Mouse (Mus musculus): ENCODE data around the gene Bace2. TPM values are rescaled to one million over a fixed set of nuclear protein-coding genes. Genes with fewer than 3 reads are reported as not detected.
A peak's percentile ranks its signal among the peaks of the same experiment; 100 is the strongest.

The Bace2 gene
- polyA plus RNA-seq, 1 experiment from 2014 or later = 8.7 TPM

DNA sequence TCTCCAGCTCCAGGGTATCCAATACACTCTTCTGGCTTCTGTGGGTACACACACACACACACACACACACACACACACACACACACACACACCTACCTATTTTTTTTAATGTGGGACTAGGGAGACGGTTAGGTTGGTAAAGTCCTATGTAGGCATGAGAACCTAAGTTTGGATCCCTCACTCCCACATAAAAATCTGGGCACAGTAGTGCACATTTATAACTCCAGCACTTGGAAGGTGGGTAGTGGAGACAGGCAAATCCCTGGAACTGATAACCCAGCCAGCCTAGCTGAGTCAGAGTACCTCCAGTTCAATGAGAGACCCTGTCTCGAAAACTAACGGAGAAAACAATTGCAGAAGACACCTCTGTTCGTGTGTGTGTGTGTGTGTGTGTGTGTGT lies 39.9 kb downstream of the Bace2 start:
- peaks cover 9% of the 10 kb centered on the region; the same call in 1 of the 2 replicates for H3K4me1 ChIP-seq (replicated peaks; ENCODE audit: control insufficient read depth, insufficient read depth, low read length)
- WGBS = 95% methylated on average over 4 of the region's 4 CpGs
- ATAC-seq (ENCODE audit: low FRiP score) (no peak), DNase-seq (ENCODE audit: low spot score) (no peak)
- H3K9ac ChIP-seq = no peak overlapping the region
- no peak overlapping the region for H3K27ac ChIP-seq
- H3K4me3 ChIP-seq (replicated peaks; ENCODE audit: low read length) = no peak overlapping the region
- H3K9me3 ChIP-seq (ENCODE audit: control insufficient read depth, low read length) = no peaks in the 10 kb centered on the region
- no peak overlapping the region for H3K4me2 ChIP-seq (replicated peaks)
- no peaks in the 10 kb centered on the region for H3K27me3 ChIP-seq (ENCODE audit: control insufficient read depth, insufficient read depth, low read length)
- no peaks in the 10 kb centered on the region for H3K36me3 ChIP-seq (replicated peaks; ENCODE audit: control insufficient read depth, insufficient read depth)

DNA sequence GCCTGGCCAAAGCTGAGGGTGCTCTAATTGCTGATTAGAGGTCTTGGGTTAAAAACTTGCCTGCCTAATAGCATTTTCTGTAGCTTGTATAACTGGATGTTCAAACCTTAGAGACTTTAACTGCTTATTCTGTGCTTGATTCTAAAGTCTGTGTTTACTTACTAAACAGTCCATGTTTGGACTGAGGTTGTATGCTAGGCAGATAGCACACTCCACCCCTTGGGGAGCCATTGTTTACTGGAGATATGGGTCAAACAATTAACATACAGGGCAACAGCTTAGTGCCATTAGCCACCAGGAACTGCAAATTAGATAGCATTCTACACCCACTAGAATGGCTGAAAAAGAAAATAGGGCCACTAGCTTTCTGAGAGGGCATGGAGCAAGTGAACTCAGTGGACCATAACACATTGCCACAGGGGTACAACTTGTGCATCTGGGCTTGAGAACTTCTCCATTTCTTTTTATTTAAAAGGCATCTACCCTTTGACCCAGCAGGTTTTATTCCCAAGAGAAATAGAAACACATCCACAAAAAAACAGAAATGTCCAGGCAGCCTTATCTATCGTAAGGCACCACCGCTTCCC lies 41.5 kb downstream of the Bace2 start:
- H3K4me2 ChIP-seq (replicated peaks) = no peak overlapping the region
- 81% methylated on average over 2 of the region's 2 CpGs for WGBS
- DNase-seq (ENCODE audit: low spot score) = no peak
- no peaks in the 10 kb centered on the region for H3K36me3 ChIP-seq (replicated peaks; ENCODE audit: control insufficient read depth, insufficient read depth)
- no peak overlapping the region for H3K4me3 ChIP-seq (replicated peaks; ENCODE audit: low read length)
- H3K27ac ChIP-seq = no peak overlapping the region
- ATAC-seq (ENCODE audit: low FRiP score) = no peak
- H3K9ac ChIP-seq = no peak overlapping the region
- H3K9me3 ChIP-seq (ENCODE audit: control insufficient read depth, low read length) = no peaks in the 10 kb centered on the region
- no peaks in the 10 kb centered on the region for H3K4me1 ChIP-seq (replicated peaks; ENCODE audit: control insufficient read depth, insufficient read depth, low read length)
- H3K27me3 ChIP-seq (ENCODE audit: control insufficient read depth, insufficient read depth, low read length) = no peaks in the 10 kb centered on the region

DNA sequence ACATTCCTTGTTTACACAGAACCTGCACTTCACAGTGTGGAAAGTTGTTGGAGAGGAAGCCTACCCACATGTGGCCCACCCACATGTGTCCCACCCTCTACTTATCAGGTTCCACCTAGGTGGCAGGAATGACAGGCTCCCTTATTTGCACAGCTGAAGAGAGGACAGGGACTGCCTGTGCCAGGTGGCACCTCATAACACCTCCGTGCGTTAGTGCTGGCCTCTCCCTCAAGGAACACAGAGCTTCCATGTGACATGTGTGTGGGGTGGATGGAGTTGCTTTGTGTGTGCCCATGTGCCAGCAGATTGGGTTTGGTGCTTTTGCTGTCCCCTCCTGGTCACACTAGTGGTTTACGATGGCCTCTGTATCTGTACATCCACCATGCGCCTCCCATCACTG lies 43.4 kb downstream of the Bace2 start:
- H3K4me1 ChIP-seq (replicated peaks; ENCODE audit: control insufficient read depth, insufficient read depth, low read length) = no peaks in the 10 kb centered on the region
- no peak overlapping the region for H3K27ac ChIP-seq
- H3K27me3 ChIP-seq (ENCODE audit: control insufficient read depth, insufficient read depth, low read length) = no peaks in the 10 kb centered on the region
- H3K4me2 ChIP-seq (replicated peaks) = no peak overlapping the region
- no peaks in the 10 kb centered on the region for H3K36me3 ChIP-seq (replicated peaks; ENCODE audit: control insufficient read depth, insufficient read depth)
- H3K9me3 ChIP-seq (ENCODE audit: control insufficient read depth, low read length) = no peaks in the 10 kb centered on the region
- ATAC-seq (ENCODE audit: low FRiP score) (no peak), DNase-seq (ENCODE audit: low spot score) (no peak)
- H3K9ac ChIP-seq = no peak overlapping the region
- H3K4me3 ChIP-seq (replicated peaks; ENCODE audit: low read length) = no peak overlapping the region
- WGBS = 93% methylated on average over 4 of the region's 4 CpGs

DNA sequence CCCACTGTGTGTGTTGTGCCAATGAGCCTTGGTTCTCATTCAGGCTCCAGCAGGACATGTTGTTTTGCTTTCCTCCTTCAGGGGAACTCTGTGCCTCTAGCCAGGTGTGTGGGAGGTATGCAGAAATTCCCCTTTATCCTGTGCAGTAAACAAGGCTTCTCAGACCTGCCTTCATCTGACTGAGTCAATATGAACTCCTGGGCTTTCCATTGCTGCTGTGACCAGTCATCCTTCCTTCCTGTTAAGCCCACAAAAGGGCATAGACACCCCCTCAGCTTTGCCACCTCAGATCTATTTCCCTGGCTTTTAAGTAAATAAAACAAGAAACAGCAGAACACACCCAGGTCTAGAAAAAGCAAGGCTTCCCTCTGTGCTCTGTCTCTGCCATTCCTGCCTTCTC lies 45.2 kb downstream of the Bace2 start:
- Histone ChIP-seq H3K36me3 (replicated peaks; ENCODE audit: control insufficient read depth, insufficient read depth) (no peaks in the 10 kb centered on the region), H3K9ac (no peak overlapping the region), H3K9me3 (ENCODE audit: control insufficient read depth, low read length) (no peaks in the 10 kb centered on the region), H3K4me1 (replicated peaks; ENCODE audit: control insufficient read depth, insufficient read depth, low read length) (no peaks in the 10 kb centered on the region), H3K27ac (no peak overlapping the region), H3K27me3 (ENCODE audit: control insufficient read depth, insufficient read depth, low read length) (no peaks in the 10 kb centered on the region), H3K4me2 (replicated peaks) (no peak overlapping the region), H3K4me3 (replicated peaks; ENCODE audit: low read length) (no peak overlapping the region)
- no peak for ATAC-seq (ENCODE audit: low FRiP score)
- no peak for DNase-seq (ENCODE audit: low spot score)

DNA sequence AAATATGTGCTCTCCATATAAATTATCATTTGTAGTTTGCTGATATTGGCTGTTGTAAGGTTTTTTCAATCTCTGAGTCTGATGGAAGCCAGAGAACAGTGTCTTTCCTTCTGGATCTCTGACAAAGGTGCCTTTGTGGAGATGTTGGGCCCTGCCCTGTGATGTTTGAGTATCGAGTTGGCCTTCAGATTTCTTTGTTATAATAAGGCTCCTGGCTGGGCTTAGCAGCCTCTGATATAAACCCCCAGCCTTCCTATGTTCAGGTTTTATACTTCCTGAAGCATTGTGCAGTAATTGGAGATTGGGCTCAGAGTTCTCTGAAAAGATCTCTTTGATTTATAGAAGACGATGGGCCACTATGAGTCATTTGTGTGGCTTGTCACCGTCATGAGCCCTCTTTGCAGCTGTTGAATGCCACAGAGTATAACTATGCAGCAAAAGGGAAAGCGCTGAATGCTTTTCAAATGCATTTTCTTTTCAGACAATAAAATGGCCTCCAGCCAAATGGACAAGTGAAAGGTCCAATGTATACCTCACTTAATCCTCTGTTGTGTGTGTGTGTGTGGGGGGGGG lies 45.8 kb downstream of the Bace2 start:
- Histone ChIP-seq H3K36me3 (replicated peaks; ENCODE audit: control insufficient read depth, insufficient read depth) (no peaks in the 10 kb centered on the region), H3K27me3 (ENCODE audit: control insufficient read depth, insufficient read depth, low read length) (no peaks in the 10 kb centered on the region), H3K4me1 (replicated peaks; ENCODE audit: control insufficient read depth, insufficient read depth, low read length) (no peaks in the 10 kb centered on the region), H3K27ac (no peak overlapping the region), H3K9ac (no peak overlapping the region), H3K9me3 (ENCODE audit: control insufficient read depth, low read length) (no peaks in the 10 kb centered on the region), H3K4me3 (replicated peaks; ENCODE audit: low read length) (no peak overlapping the region), H3K4me2 (replicated peaks) (no peak overlapping the region)
- ATAC-seq (ENCODE audit: low FRiP score) = no peak
- 59% methylated on average over 4 of the region's 4 CpGs for WGBS
- DNase-seq (ENCODE audit: low spot score) = no peak

DNA sequence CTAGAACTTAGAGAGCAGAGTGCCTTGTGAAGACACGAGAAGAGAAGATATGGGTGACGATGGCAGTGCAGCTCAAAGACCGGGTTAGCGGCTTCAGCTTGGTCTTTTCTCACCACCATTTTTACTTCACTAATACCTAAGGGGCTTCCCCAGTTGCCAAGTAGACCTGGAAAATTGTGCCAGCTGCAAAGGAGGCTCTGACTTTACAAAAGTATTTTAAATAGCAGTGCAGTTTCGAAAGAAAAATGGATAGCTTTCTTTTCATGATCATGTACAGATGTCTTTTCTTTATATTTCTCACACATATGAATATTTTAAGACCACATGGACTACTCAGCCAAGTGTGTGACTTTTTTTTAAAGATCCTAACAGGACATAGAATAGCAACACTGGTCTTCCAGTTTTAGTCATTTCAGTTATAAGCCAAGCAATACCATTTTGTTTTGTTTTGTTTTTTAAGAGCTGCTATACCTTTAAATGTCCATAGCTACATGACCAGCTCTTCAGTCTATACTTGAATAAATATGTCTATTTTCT lies 49.0 kb downstream of the Bace2 start:
- Histone ChIP-seq H3K9ac (no peak overlapping the region), H3K4me1 (replicated peaks; ENCODE audit: control insufficient read depth, insufficient read depth, low read length) (no peaks in the 10 kb centered on the region), H3K9me3 (ENCODE audit: control insufficient read depth, low read length) (no peaks in the 10 kb centered on the region), H3K27me3 (ENCODE audit: control insufficient read depth, insufficient read depth, low read length) (no peaks in the 10 kb centered on the region), H3K4me3 (replicated peaks; ENCODE audit: low read length) (no peak overlapping the region), H3K4me2 (replicated peaks) (no peak overlapping the region), H3K36me3 (replicated peaks; ENCODE audit: control insufficient read depth, insufficient read depth) (no peaks in the 10 kb centered on the region), H3K27ac (no peak overlapping the region)
- no peak for DNase-seq (ENCODE audit: low spot score)
- WGBS = 96% methylated on average over 5 of the region's 5 CpGs
- ATAC-seq (ENCODE audit: low FRiP score) = no peak

DNA sequence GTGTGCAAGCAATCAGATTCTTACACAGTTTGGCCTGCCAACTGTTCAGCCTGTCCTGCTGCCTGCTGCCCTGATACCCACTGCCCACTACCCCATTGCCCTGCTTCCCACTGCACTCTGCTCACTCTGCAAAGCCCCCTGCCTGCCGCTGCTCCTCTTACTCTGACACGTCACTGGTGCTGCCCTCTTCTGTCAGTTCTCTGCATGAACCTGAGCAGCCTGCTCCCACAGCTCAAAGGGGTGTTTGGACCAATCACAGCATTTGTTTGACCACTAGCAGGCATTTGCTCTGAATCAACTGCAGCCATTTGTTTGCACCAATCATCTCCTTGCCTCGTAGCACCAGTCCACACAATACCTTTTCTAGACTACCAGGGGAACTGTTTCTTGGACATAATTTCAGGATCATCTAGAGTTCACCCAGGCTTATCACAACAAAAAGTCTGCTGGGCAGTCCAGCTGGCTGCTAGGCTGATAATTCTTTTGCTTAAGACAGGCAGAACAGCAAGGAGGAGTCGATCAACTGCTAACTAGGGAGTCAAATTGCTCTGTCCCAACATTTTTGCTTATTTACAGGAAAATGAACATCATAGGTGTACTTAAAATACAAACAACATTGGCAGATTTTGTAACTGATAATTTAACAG lies 61.5 kb downstream of the Bace2 start:
- Histone ChIP-seq H3K9ac (no peak overlapping the region), H3K4me2 (replicated peaks) (no peak overlapping the region), H3K27me3 (ENCODE audit: control insufficient read depth, insufficient read depth, low read length) (no peaks in the 10 kb centered on the region), H3K9me3 (ENCODE audit: control insufficient read depth, low read length) (no peaks in the 10 kb centered on the region), H3K36me3 (replicated peaks; ENCODE audit: control insufficient read depth, insufficient read depth) (no peaks in the 10 kb centered on the region), H3K4me1 (replicated peaks; ENCODE audit: control insufficient read depth, insufficient read depth, low read length) (no peaks in the 10 kb centered on the region), H3K4me3 (replicated peaks; ENCODE audit: low read length) (no peak overlapping the region), H3K27ac (no peak overlapping the region)
- DNase-seq (ENCODE audit: low spot score) (peak; percentile 44), ATAC-seq (ENCODE audit: low FRiP score) (peak; percentile 75; the same call in 1 of the 2 replicates)
- 19% methylated on average over 4 of the region's 4 CpGs for WGBS

DNA sequence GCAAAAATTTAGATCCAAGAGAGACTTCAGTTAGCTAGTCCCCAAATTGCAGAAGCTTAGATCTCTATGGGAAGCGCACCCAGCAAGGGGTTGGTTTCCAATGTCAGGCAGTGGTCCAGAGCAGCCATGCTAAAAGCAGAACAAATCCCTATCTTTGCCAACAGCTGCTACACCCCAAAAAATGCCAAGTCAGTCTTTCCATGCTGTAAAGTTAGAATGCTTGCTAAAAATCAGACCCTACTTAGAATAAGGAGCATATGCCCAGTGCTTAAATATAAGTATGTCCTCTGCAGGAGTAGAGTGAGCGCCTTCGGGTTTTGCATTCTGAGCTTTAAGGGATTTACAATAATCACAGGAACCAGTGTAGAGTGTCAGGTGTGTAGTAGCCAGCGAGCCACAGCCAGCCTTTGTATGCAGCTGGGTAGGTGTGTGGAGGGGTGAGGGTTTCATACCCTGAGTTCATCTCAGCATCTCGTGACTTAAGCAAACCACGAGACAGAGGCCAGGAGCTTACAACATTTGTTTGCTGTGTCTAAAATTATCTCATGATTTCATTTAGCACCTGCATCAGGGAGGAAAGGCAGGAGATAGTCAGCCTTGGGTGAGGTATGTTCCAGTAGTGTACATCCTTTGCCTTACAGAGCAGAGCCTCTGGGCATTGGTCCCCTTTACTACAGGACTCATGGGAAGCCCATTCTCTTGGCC lies 62.4 kb downstream of the Bace2 start:
- no peak for ATAC-seq (ENCODE audit: low FRiP score)
- no peaks in the 10 kb centered on the region for H3K4me1 ChIP-seq (replicated peaks; ENCODE audit: control insufficient read depth, insufficient read depth, low read length)
- no peaks in the 10 kb centered on the region for H3K27me3 ChIP-seq (ENCODE audit: control insufficient read depth, insufficient read depth, low read length)
- 91% methylated on average over 6 of the region's 6 CpGs for WGBS
- DNase-seq (ENCODE audit: low spot score) = no peak
- no peak overlapping the region for H3K9ac ChIP-seq
- H3K36me3 ChIP-seq (replicated peaks; ENCODE audit: control insufficient read depth, insufficient read depth) = no peaks in the 10 kb centered on the region
- H3K4me2 ChIP-seq (replicated peaks) = no peak overlapping the region
- H3K4me3 ChIP-seq (replicated peaks; ENCODE audit: low read length) = no peak overlapping the region
- H3K27ac ChIP-seq = no peak overlapping the region
- H3K9me3 ChIP-seq (ENCODE audit: control insufficient read depth, low read length) = no peaks in the 10 kb centered on the region

DNA sequence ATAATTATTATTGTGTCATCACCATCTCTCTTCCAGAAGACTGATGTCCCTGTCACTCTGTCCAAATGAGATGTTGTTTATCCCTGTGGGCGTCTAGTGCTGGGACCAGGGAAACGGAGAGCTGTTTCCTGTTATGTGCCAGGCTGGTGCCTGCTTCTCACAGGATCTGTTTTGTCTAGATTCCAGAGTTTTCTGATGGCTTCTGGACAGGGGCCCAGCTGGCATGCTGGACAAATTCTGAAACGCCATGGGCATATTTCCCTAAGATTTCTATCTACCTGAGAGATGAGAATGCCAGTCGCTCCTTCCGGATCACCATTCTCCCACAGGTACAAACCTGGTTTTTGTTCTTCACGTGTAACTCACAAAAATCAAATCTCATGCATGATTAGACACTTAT lies 65.1 kb downstream of the Bace2 start:
- Histone ChIP-seq H3K4me3 (replicated peaks; ENCODE audit: low read length) (no peak overlapping the region), H3K9me3 (ENCODE audit: control insufficient read depth, low read length) (no peaks in the 10 kb centered on the region), H3K36me3 (replicated peaks; ENCODE audit: control insufficient read depth, insufficient read depth) (no peaks in the 10 kb centered on the region), H3K27me3 (ENCODE audit: control insufficient read depth, insufficient read depth, low read length) (no peaks in the 10 kb centered on the region), H3K9ac (no peak overlapping the region), H3K4me1 (replicated peaks; ENCODE audit: control insufficient read depth, insufficient read depth, low read length) (no peaks in the 10 kb centered on the region), H3K4me2 (replicated peaks) (no peak overlapping the region), H3K27ac (no peak overlapping the region)
- no peak for ATAC-seq (ENCODE audit: low FRiP score)
- no peak for DNase-seq (ENCODE audit: low spot score)
- 83% methylated on average over 6 of the region's 6 CpGs for WGBS

All from hindbrain, embryonic 14.5 days (tissue).